Mouse (Mus musculus): ENCODE data around the gene Psmd11. TPM values are rescaled to one million over a fixed set of nuclear protein-coding genes. Genes with fewer than 3 reads are reported as not detected.

Gene Psmd11
- total and polyA plus RNA-seq, 2 experiments = 56.1 to 106 TPM

- TF ChIP-seq CTCF (IDR thresholded peaks at IDR 0.05; ENCODE audit: low read depth, low read length) = no peak
- TF ChIP-seq POLR2A (IDR thresholded peaks at IDR 0.05; ENCODE audit: extremely low read depth, insufficient read depth, low read length) = no peak
- DNase-seq (ENCODE audit: extremely low read depth, low read depth, low spot score) = peak; percentile 14
- H3K27ac ChIP-seq (replicated peaks; ENCODE audit: insufficient read depth, low read depth, low read length) = no peak overlapping the region
- no peaks in the 10 kb centered on the region for H3K27me3 ChIP-seq (ENCODE audit: control insufficient read depth, insufficient read depth, low read length)
- H3K4me1 ChIP-seq (ENCODE audit: control insufficient read depth, insufficient read depth, low read length) = no peaks in the 10 kb centered on the region
- no peaks in the 10 kb centered on the region for H3K36me3 ChIP-seq (ENCODE audit: control insufficient read depth, insufficient read depth, low read length)
- H3K79me2 ChIP-seq (ENCODE audit: control insufficient read depth, insufficient read depth, low read length) = no peaks in the 10 kb centered on the region
- 72% methylated on average over 19 of the region's 19 CpGs for WGBS
- H3K9ac ChIP-seq (ENCODE audit: low read depth, low read length) = no peak overlapping the region
- H3K4me3 ChIP-seq (ENCODE audit: insufficient read depth, low read depth, low read length) = no peak overlapping the region
These were observed 80.2 kb downstream of the Psmd11 start for GRCm38 (mm10) chr11:80508361-80509175.

- Histone ChIP-seq H3K79me2 (ENCODE audit: control insufficient read depth, insufficient read depth, low read length) (no peaks in the 10 kb centered on the region), H3K4me1 (ENCODE audit: control insufficient read depth, insufficient read depth, low read length) (no peaks in the 10 kb centered on the region), H3K27me3 (ENCODE audit: control insufficient read depth, insufficient read depth, low read length) (no peaks in the 10 kb centered on the region), H3K9ac (ENCODE audit: low read depth, low read length) (no peak overlapping the region), H3K4me3 (ENCODE audit: insufficient read depth, low read depth, low read length) (no peak overlapping the region), H3K36me3 (ENCODE audit: control insufficient read depth, insufficient read depth, low read length) (no peaks in the 10 kb centered on the region), H3K27ac (replicated peaks; ENCODE audit: insufficient read depth, low read depth, low read length) (no peak overlapping the region)
- TF ChIP-seq CTCF (IDR thresholded peaks at IDR 0.05; ENCODE audit: low read depth, low read length) (no peak), POLR2A (IDR thresholded peaks at IDR 0.05; ENCODE audit: extremely low read depth, insufficient read depth, low read length) (no peak)
- DNase-seq (ENCODE audit: extremely low read depth, low read depth, low spot score) = no peak
- 95% methylated on average over 5 of the region's 5 CpGs for WGBS
These were observed 80.7 kb downstream of the Psmd11 start for GRCm38 (mm10) chr11:80509176-80509506.

- TF ChIP-seq CTCF (IDR thresholded peaks at IDR 0.05; ENCODE audit: low read depth, low read length) (no peak), POLR2A (IDR thresholded peaks at IDR 0.05; ENCODE audit: extremely low read depth, insufficient read depth, low read length) (no peak)
- no peak for DNase-seq (ENCODE audit: extremely low read depth, low read depth, low spot score)
- no peak overlapping the region for H3K27ac ChIP-seq (replicated peaks; ENCODE audit: insufficient read depth, low read depth, low read length)
These were observed 81.7 kb downstream of the Psmd11 start for GRCm38 (mm10) chr11:80510124-80510523.

GRCm38 (mm10) chr11:80512313-80513056 is 84.1 kb downstream of the Psmd11 start:
- no peak overlapping the region for H3K27ac ChIP-seq (replicated peaks; ENCODE audit: insufficient read depth, low read depth, low read length)
- TF ChIP-seq CTCF (IDR thresholded peaks at IDR 0.05; ENCODE audit: low read depth, low read length) (no peak), POLR2A (IDR thresholded peaks at IDR 0.05; ENCODE audit: extremely low read depth, insufficient read depth, low read length) (no peak)
- no peaks in the 10 kb centered on the region for H3K79me2 ChIP-seq (ENCODE audit: control insufficient read depth, insufficient read depth, low read length)
- no peak for DNase-seq (ENCODE audit: extremely low read depth, low read depth, low spot score)
- H3K4me3 ChIP-seq (ENCODE audit: insufficient read depth, low read depth, low read length) = no peak overlapping the region
- no peaks in the 10 kb centered on the region for H3K27me3 ChIP-seq (ENCODE audit: control insufficient read depth, insufficient read depth, low read length)
- 90% methylated on average over 19 of the region's 19 CpGs for WGBS
- no peaks in the 10 kb centered on the region for H3K36me3 ChIP-seq (ENCODE audit: control insufficient read depth, insufficient read depth, low read length)
- H3K4me1 ChIP-seq (ENCODE audit: control insufficient read depth, insufficient read depth, low read length) = no peaks in the 10 kb centered on the region
- H3K9ac ChIP-seq (ENCODE audit: low read depth, low read length) = no peak overlapping the region

More at GRCm38 (mm10) chr11:80510124-80510523, 81.7 kb downstream of the Psmd11 start:
- Histone ChIP-seq H3K36me3 (ENCODE audit: control insufficient read depth, insufficient read depth, low read length) (no peaks in the 10 kb centered on the region), H3K27me3 (ENCODE audit: control insufficient read depth, insufficient read depth, low read length) (no peaks in the 10 kb centered on the region), H3K79me2 (ENCODE audit: control insufficient read depth, insufficient read depth, low read length) (no peaks in the 10 kb centered on the region), H3K4me3 (ENCODE audit: insufficient read depth, low read depth, low read length) (no peak overlapping the region), H3K4me1 (ENCODE audit: control insufficient read depth, insufficient read depth, low read length) (no peaks in the 10 kb centered on the region), H3K9ac (ENCODE audit: low read depth, low read length) (no peak overlapping the region)
- WGBS = 85% methylated on average over 10 of the region's 10 CpGs

GRCm38 (mm10) chr11:80513796-80514195 is 85.4 kb downstream of the Psmd11 start:
- TF ChIP-seq CTCF (IDR thresholded peaks at IDR 0.05; ENCODE audit: low read depth, low read length) (no peak), POLR2A (IDR thresholded peaks at IDR 0.05; ENCODE audit: extremely low read depth, insufficient read depth, low read length) (no peak)
- no peak for DNase-seq (ENCODE audit: extremely low read depth, low read depth, low spot score)

More at GRCm38 (mm10) chr11:80513796-80514195, 85.4 kb downstream of the Psmd11 start:
- Histone ChIP-seq H3K27ac (replicated peaks; ENCODE audit: insufficient read depth, low read depth, low read length) (no peak overlapping the region), H3K79me2 (ENCODE audit: control insufficient read depth, insufficient read depth, low read length) (no peaks in the 10 kb centered on the region), H3K4me3 (ENCODE audit: insufficient read depth, low read depth, low read length) (no peak overlapping the region), H3K36me3 (ENCODE audit: control insufficient read depth, insufficient read depth, low read length) (no peaks in the 10 kb centered on the region), H3K4me1 (ENCODE audit: control insufficient read depth, insufficient read depth, low read length) (no peaks in the 10 kb centered on the region), H3K27me3 (ENCODE audit: control insufficient read depth, insufficient read depth, low read length) (no peaks in the 10 kb centered on the region), H3K9ac (ENCODE audit: low read depth, low read length) (no peak overlapping the region)
- WGBS = 69% methylated on average over 7 of the region's 7 CpGs
